Mouse (Mus musculus) Patski (cell line): ENCODE measurements around the gene Vmn1r236. TPM values are rescaled to one million over a fixed set of nuclear protein-coding genes. Genes with fewer than 3 reads are reported as not detected.
A peak's percentile ranks its signal among the peaks of the same experiment; 100 is the strongest.

Source experiments
- ATAC-seq: fragments of 100-300 bp; one replicate; pipeline ENCODE4 v1.8.0; 2021
- CTCF ChIA-PET: fragments of 350-600 bp; sonication (Branson Sonifier 250); formaldehyde crosslinking; loops from one replicate; lab custom pipeline; 2022; ENCODE audit warnings: inconsistent platforms; lab: Charles Lee
- POLR2A ChIA-PET: fragments of 350-600 bp; sonication (Branson Sonifier 250); formaldehyde crosslinking; loops from one replicate; lab custom pipeline; 2022; ENCODE audit warnings: antibody characterized with exemption, inconsistent platforms; lab: Charles Lee
- DNase-seq: peaks from one replicate; pipeline ENCODE4 v3.0.0-alpha.2; 2011; ENCODE audit warnings: low read depth, low spot score
- H3K27me3 ChIP-seq: fragments of 371-371 bp; one replicate; pipeline ENCODE4 v1.5.1; 2021
- CTCF ChIP-seq: fragments of 100-300 bp; IDR thresholded peaks from one replicate; pipeline ENCODE4 v1.5.1; 2021
- in situ Hi-C: fragments of 300-500 bp; cut with MboI; formaldehyde crosslinking; loops from 3 replicates; pipeline ENCODE4 v1.11.1; 2018; ENCODE audit warnings: low pct_unique_long_range_greater_than_20kb, mixed read lengths
- polyA plus RNA-seq: library from polyadenylated mRNA; unstranded; gene quantifications from one replicate; pipeline ENCODE4 v1.2.3, GENCODE M21; 2021

Vmn1r236 gene
- polyA plus RNA-seq: not detected

DNA sequence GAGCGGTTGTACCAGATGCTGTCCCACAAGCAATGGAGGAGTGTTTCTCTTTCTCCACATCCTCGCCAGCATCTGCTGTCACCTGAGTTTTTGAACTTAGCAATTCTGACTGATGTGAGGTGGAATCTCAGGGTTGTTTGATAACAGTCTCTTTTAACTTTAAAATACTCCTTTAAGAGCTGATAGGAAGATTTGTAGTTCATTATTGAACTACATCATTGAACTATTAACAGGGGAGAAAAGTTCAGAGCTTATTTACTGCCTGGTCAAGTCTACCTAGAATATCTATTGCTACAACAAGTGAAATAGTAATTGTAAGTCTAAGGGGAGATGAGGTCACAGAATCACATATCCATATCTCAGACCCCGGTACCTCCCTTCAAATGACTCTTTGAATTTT lies at the start of gene Vmn1r236:
Gene Vmn1r236, plus strand, starts transcription at position 301 of the 400 bp plus-strand sequence.
- ATAC-seq (no peak), DNase-seq (no peak)
- peaks cover 9% of the 10 kb centered on the region for H3K27me3 ChIP-seq
- no peak for TF ChIP-seq CTCF
- in situ Hi-C loops: no loop called here
- ChIA-PET CTCF (interaction anchor here (1.6 to 2.3 kb wide), 2 partner anchors 9 to 14 kb away, joined by 3 to 6 read pairs; no protein-coding TSS in a partner anchor), POLR2A (no interaction called here)

GRCm38 (mm10) chr17:21256111-21256510 lies 26.6 kb upstream of the Vmn1r236 start, which contains the start of gene Vmn1r235:
Vmn1r235 (plus strand) TSS chr17:21256411.
- in situ Hi-C loops: no loop called here
- CTCF ChIA-PET: interaction anchor here (1.2 kb wide), 2 partner anchors 9 to 15 kb away, joined by 3 read pairs; no protein-coding TSS in a partner anchor

DNA sequence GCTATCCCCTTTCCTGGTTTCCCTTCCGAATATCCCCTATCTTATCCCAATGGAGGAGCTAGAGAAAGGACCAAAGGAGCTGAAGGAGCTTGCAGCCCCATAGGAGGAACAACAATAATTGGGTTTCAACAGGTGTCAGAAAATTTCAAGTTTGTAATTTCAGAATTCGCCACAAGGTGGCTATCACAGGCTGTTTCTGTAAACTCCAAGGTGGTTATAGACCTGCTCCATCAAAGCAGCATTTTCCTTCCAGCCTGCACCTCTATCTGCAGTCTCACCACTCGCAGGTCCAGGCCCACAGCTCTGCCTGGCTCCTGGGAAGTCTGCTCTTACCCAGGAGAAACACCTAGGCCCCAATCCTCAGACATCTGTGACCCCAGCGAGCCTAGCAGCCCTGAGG lies 10.6 kb upstream of the Vmn1r236 start:
- H3K27me3 ChIP-seq: peaks cover 36% of the 10 kb centered on the region
- in situ Hi-C loops: loop anchor here (5.0 kb wide), 1 partner anchor 245 kb away; no protein-coding TSS in a partner anchor
- peak; percentile 20 for DNase-seq
- peak; percentile 70 for ATAC-seq
- peak; percentile 83 for TF ChIP-seq CTCF
- ChIA-PET CTCF (interaction anchor here (0.7 to 3.8 kb wide), 16 partner anchors 8 to 344 kb away, joined by 3 to 32 read pairs (median 4); partner anchors contain the start of genes Vmn1r235, Zfp52 and Zfp54), POLR2A (interaction anchor here (0.8 kb wide), 1 partner anchor 111 kb away, joined by 3 read pairs; no protein-coding TSS in a partner anchor)

More at GRCm38 (mm10) chr17:21256111-21256510, 26.6 kb upstream of the Vmn1r236 start, which contains the start of gene Vmn1r235:
- peaks cover 52% of the 10 kb centered on the region for H3K27me3 ChIP-seq
- no peak for TF ChIP-seq CTCF
- DNase-seq: no peak
- ATAC-seq: no peak
- POLR2A ChIA-PET: no interaction called here

DNA sequence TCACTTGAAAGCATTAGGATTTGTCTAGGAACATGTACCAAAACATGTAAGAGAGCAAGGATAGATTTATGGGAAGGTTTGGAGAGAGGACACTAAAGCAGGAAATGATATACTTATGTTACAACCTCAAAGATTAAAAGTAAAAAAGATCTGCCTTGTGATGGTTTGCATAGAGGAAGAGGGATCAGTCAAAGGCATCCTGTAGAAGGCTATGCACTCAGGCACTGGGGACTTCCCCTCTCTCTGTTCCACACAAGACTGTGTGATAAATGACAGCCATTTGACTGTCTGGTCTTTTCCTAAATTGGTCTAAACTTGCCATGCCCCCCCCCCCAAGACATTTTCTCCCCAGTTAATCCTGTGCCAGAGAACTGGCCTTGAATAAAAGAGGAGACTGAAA lies 1.7 kb downstream of the Vmn1r236 start:
- no peak for DNase-seq
- in situ Hi-C loops: no loop called here
- no peak for ATAC-seq
- peaks cover 11% of the 10 kb centered on the region for H3K27me3 ChIP-seq
- POLR2A ChIA-PET: no interaction called here
- CTCF ChIA-PET: no interaction called here
- no peak for TF ChIP-seq CTCF

- POLR2A ChIA-PET: no interaction called here
- ATAC-seq: no peak
- TF ChIP-seq CTCF: no peak
- CTCF ChIA-PET: no interaction called here
- peaks cover 15% of the 10 kb centered on the region for H3K27me3 ChIP-seq
- DNase-seq: no peak
- in situ Hi-C loops: no loop called here
Observed at GRCm38 (mm10) chr17:21289695-21290094, 7.0 kb downstream of the Vmn1r236 start.

DNA sequence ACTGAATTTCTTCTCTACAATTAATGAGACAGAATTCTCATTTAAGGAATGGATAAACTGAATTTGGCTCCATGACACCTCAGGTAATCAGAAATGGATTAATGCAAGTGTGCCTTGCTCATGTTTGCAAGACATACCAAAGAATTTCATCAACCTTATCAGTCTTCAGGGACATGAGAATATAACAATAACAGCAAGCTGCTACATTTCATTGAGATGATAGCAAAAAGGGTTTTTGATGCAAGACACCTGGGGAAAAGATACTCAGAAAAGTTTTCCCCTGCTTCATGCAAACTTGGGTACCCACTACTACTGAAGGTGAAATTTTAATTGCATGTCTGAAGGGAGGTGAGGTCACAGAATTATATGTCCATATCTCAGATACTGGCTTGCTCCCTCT lies 28.8 kb downstream of the Vmn1r236 start, which contains the start of gene Vmn1r237:
Gene Vmn1r237, plus strand, starts transcription at position 301 of the 400 bp plus-strand sequence.
- no peak for TF ChIP-seq CTCF
- no peak for DNase-seq
- in situ Hi-C loops: no loop called here
- ChIA-PET POLR2A (no interaction called here), CTCF (interaction anchor here (1.0 kb wide), 1 partner anchor 20 kb away, joined by 3 read pairs; no protein-coding TSS in a partner anchor)
- H3K27me3 ChIP-seq: peaks cover 7% of the 10 kb centered on the region
- ATAC-seq: no peak

Other genes with a start within 250 kb of the Vmn1r236 start
- not detected for gene Vmn1r234, start 56.9 kb upstream of the Vmn1r236 start, polyA plus RNA-seq
- not detected for gene Vmn1r235, start 26.5 kb upstream of the Vmn1r236 start, polyA plus RNA-seq
- not detected for gene Vmn1r237, start 28.9 kb downstream of the Vmn1r236 start, polyA plus RNA-seq
- 9.4 TPM for gene Zfp677, start 100.8 kb downstream of the Vmn1r236 start, polyA plus RNA-seq
- gene Zfp54, start 140.3 kb downstream of the Vmn1r236 start, polyA plus RNA-seq: 5.1 TPM
- 12.0 TPM for gene Zfp51, start 167.4 kb downstream of the Vmn1r236 start, polyA plus RNA-seq
- gene Zfp53, start 206.1 kb downstream of the Vmn1r236 start, polyA plus RNA-seq: 17.9 TPM